In the genomic region with DNA sequence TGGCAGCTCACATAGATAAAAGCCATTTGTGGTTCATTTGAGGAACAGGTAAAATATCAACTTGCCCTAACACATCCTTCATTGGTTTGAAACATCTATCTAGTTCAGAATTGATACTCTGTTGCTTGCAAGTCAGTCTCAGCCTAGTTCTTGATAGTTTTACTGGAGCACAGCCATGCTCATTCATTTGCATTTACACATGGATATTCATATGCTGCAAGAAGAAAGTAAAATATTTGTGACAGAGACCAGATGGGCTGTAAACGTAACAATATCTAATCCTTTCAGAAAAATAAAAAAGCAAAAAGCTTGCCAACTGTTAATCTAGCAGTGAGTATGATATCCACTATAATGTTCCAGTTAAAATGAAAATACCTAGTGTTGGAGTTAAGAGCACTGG, we compare ENCODE assay signal across 9 mouse cellular contexts.
"Had no signal": no experiment of that assay in that cellular context is flagged by ENCODE, and none has a peak within 500 bp of the region (broad histone marks: within the 10 kb centered on the region; RNA-seq: fewer than 3 reads in every experiment).

No protein-coding gene starts in this region.

- DNase-seq: kidney, adult 11 months; kidney, adult 9 months; kidney, postnatal 10 days; kidney, postnatal 4 days; liver; liver, embryonic 13.5 days; liver, postnatal 0 days; lung, postnatal 14 days; thymus, postnatal 36 days had no signal
